Mouse (Mus musculus) testis, adult 2 months (tissue): ENCODE measurements around the gene Elavl3. TPM values are rescaled to one million over a fixed set of nuclear protein-coding genes. Genes with fewer than 3 reads are reported as not detected.

Experiments used
- H3K27ac ChIP-seq: fragments of 200-500 bp; 2 replicates; pipeline ENCODE4 v1.5.1; 2012; ENCODE audit warnings: low read depth, low read length; ENCODE audit not compliant: control insufficient read depth, insufficient read depth
- H3K27me3 ChIP-seq: fragments of 200-500 bp; 2 replicates; pipeline ENCODE4 v1.6.1; 2012; ENCODE audit warnings: mild to moderate bottlenecking, low read length, moderate library complexity; ENCODE audit not compliant: control insufficient read depth, insufficient read depth
- H3K36me3 ChIP-seq: fragments of 200-500 bp; 2 replicates; pipeline ENCODE4 v1.6.1; 2012; ENCODE audit warnings: mild to moderate bottlenecking, low read length; ENCODE audit not compliant: control insufficient read depth, insufficient read depth
- H3K4me1 ChIP-seq: fragments of 200-500 bp; 2 replicates; pipeline ENCODE4 v1.6.1; 2012; ENCODE audit warnings: low read length; ENCODE audit not compliant: control insufficient read depth, insufficient read depth
- H3K4me3 ChIP-seq: fragments of 200-500 bp; 2 replicates; pipeline ENCODE4 v1.5.1; 2012; ENCODE audit warnings: low read depth, mild to moderate bottlenecking, low read length, moderate library complexity, mixed read lengths; ENCODE audit not compliant: control insufficient read depth
- CTCF ChIP-seq: fragments of 200-500 bp; IDR thresholded peaks from 2 replicates; pipeline ENCODE4 v1.5.1; 2012; ENCODE audit warnings: low read depth, mild to moderate bottlenecking, inconsistent platforms, low read length, moderate library complexity; ENCODE audit not compliant: control insufficient read depth, insufficient read depth, insufficient replicate concordance
- POLR2A ChIP-seq: fragments of 200-500 bp; IDR thresholded peaks from 2 replicates; pipeline ENCODE4 v1.6.1; 2012; ENCODE audit warnings: low read depth, mild to moderate bottlenecking, inconsistent platforms, low read length, moderate library complexity; ENCODE audit not compliant: control insufficient read depth
- polyA plus RNA-seq: library from polyadenylated mRNA; depleted of rRNA; stranded (reverse); fragments of >200 nt; gene quantifications from 2 replicates; pipeline ENCODE4 v1.2.3, GENCODE M21; 2012

The Elavl3 gene
- polyA plus RNA-seq, 1 experiment: 1.9 TPM

- TF ChIP-seq CTCF (no peak), POLR2A (peak; percentile 86; the same call in 1 of the 2 replicates)
- no peaks in the 10 kb centered on the region; the same call in none of the 2 replicates for H3K36me3 ChIP-seq
Observed at GRCm38 (mm10) chr9:22070791-22071573, 19.2 kb upstream of the Elavl3 start, which contains the start of the genes Gm49318 and Zfp653. Gene Gm49318, minus strand, starts transcription at chr9:22071259. Gene Zfp653, minus strand, starts transcription at chr9:22071376.

GRCm38 (mm10) chr9:22069881-22070553 lies 18.2 kb upstream of the Elavl3 start:
- H3K36me3 ChIP-seq: no peaks in the 10 kb centered on the region; the same call in none of the 2 replicates
- H3K4me3 ChIP-seq: peak overlapping the region; percentile 83
- TF ChIP-seq CTCF: no peak
- no peak for TF ChIP-seq POLR2A
- H3K27ac ChIP-seq: no peak overlapping the region
- peaks cover 4% of the 10 kb centered on the region for H3K4me1 ChIP-seq
- no peaks in the 10 kb centered on the region for H3K27me3 ChIP-seq

More at GRCm38 (mm10) chr9:22070791-22071573, 19.2 kb upstream of the Elavl3 start, which contains the start of the genes Gm49318 and Zfp653:
- Histone ChIP-seq H3K27ac (peak within 1 kb of the TSS; percentile 76), H3K27me3 (no peaks in the 10 kb centered on the region), H3K4me3 (peak within 1 kb of the TSS; percentile 83), H3K4me1 (peaks cover 4% of the 10 kb centered on the region)

GRCm38 (mm10) chr9:22067195-22067594 lies 15.4 kb upstream of the Elavl3 start:
- Histone ChIP-seq H3K36me3 (peaks cover 5% of the 10 kb centered on the region), H3K4me3 (no peak overlapping the region), H3K27me3 (no peaks in the 10 kb centered on the region), H3K4me1 (peaks cover 4% of the 10 kb centered on the region), H3K27ac (no peak overlapping the region)
- TF ChIP-seq POLR2A: no peak
- TF ChIP-seq CTCF: no peak

- TF ChIP-seq CTCF (peak; percentile 64; the same call in 1 of the 2 replicates), POLR2A (no peak)
- H3K36me3 ChIP-seq: peaks cover 6% of the 10 kb centered on the region
Observed at GRCm38 (mm10) chr9:22066433-22066832, 14.6 kb upstream of the Elavl3 start.

GRCm38 (mm10) chr9:22065642-22066041 lies 13.8 kb upstream of the Elavl3 start:
- H3K4me1 ChIP-seq: peaks cover 4% of the 10 kb centered on the region
- H3K27ac ChIP-seq: no peak overlapping the region
- H3K27me3 ChIP-seq: no peaks in the 10 kb centered on the region
- H3K36me3 ChIP-seq: peaks cover 8% of the 10 kb centered on the region
- no peak overlapping the region for H3K4me3 ChIP-seq
- no peak for TF ChIP-seq POLR2A
- TF ChIP-seq CTCF: no peak

More at GRCm38 (mm10) chr9:22066433-22066832, 14.6 kb upstream of the Elavl3 start:
- Histone ChIP-seq H3K4me3 (no peak overlapping the region), H3K27ac (no peak overlapping the region), H3K4me1 (peaks cover 4% of the 10 kb centered on the region), H3K27me3 (no peaks in the 10 kb centered on the region)

GRCm38 (mm10) chr9:22064341-22064740 lies 12.5 kb upstream of the Elavl3 start:
- H3K4me1 ChIP-seq: no peaks in the 10 kb centered on the region
- H3K4me3 ChIP-seq: no peak overlapping the region
- no peak for TF ChIP-seq CTCF
- no peak for TF ChIP-seq POLR2A
- no peaks in the 10 kb centered on the region for H3K27me3 ChIP-seq
- H3K36me3 ChIP-seq: peaks cover 8% of the 10 kb centered on the region
- no peak overlapping the region for H3K27ac ChIP-seq

- H3K36me3 ChIP-seq: peaks cover 8% of the 10 kb centered on the region
- no peak overlapping the region for H3K27ac ChIP-seq
- TF ChIP-seq POLR2A: no peak
- TF ChIP-seq CTCF: no peak
- H3K4me1 ChIP-seq: no peaks in the 10 kb centered on the region
- H3K27me3 ChIP-seq: no peaks in the 10 kb centered on the region
- no peak overlapping the region for H3K4me3 ChIP-seq
Observed at GRCm38 (mm10) chr9:22061339-22061738, 9.5 kb upstream of the Elavl3 start.
